Mouse (Mus musculus) CH12.LX (cell line): ENCODE measurements around the gene Opcml.

Source experiments
- CTCF ChIP-seq, 2 experiments: IDR thresholded peaks in 1 of 2; conservative IDR thresholded peaks in 1 of 2; 2 replicates each; pipeline ENCODE4 v1.5.1; 2011 to 2012; ENCODE audit warnings: low read depth in 2 of 2, low read length in 2 of 2, improper control_type of control experiment in 1 of 2, inconsistent platforms in 1 of 2, mild to moderate bottlenecking in 1 of 2, moderate library complexity in 1 of 2
- ELF1 ChIP-seq: IDR thresholded peaks from 2 replicates; pipeline ENCODE4 v1.6.1; 2014; ENCODE audit warnings: low read depth, mild to moderate bottlenecking, inconsistent platforms, low read length, improper control_type of control experiment
- EP300 ChIP-seq: IDR thresholded peaks from 2 replicates; pipeline ENCODE4 v1.6.1; 2011; ENCODE audit warnings: low read length, improper control_type of control experiment
- ETS1 ChIP-seq: conservative IDR thresholded peaks from 2 replicates; pipeline ENCODE4 v1.6.1; 2012; ENCODE audit warnings: low read depth, mild to moderate bottlenecking, inconsistent platforms, low read length, improper control_type of control experiment, moderate library complexity
- HCFC1 ChIP-seq: IDR thresholded peaks from 2 replicates; pipeline ENCODE4 v1.6.1; 2012; ENCODE audit warnings: low read depth, mild to moderate bottlenecking, inconsistent platforms, low read length, improper control_type of control experiment
- JUND ChIP-seq: conservative IDR thresholded peaks from 2 replicates; pipeline ENCODE4 v1.6.1; 2011; ENCODE audit warnings: low read depth, low read length, improper control_type of control experiment
- MEF2A ChIP-seq: IDR thresholded peaks from 2 replicates; pipeline ENCODE4 v1.6.1; 2014; ENCODE audit warnings: low read depth, mild to moderate bottlenecking, inconsistent platforms, low read length, improper control_type of control experiment, borderline replicate concordance
- MXI1 ChIP-seq: IDR thresholded peaks from 2 replicates; pipeline ENCODE4 v1.6.1; 2011; ENCODE audit warnings: mild to moderate bottlenecking, low read depth, low read length, improper control_type of control experiment
- NELFE ChIP-seq: IDR thresholded peaks from 2 replicates; pipeline ENCODE4 v1.6.1; 2011; ENCODE audit warnings: low read depth, low read length, improper control_type of control experiment
- POLR2A ChIP-seq: IDR thresholded peaks from 2 replicates; pipeline ENCODE4 v1.6.1; 2011; ENCODE audit warnings: low read depth, mild to moderate bottlenecking, improper control_type of control experiment, low read length
- RAD21 ChIP-seq: IDR thresholded peaks from 2 replicates; pipeline ENCODE4 v1.6.1; 2011; ENCODE audit warnings: low read depth, mild to moderate bottlenecking, low read length, improper control_type of control experiment, moderate library complexity
- ZNF384 ChIP-seq: IDR thresholded peaks from 2 replicates; pipeline ENCODE4 v1.6.1; 2012; ENCODE audit warnings: low read depth, low read length, improper control_type of control experiment, inconsistent platforms

GRCm38 (mm10) chr9:28489828-28490227, 699.3 kb downstream of the Opcml start:
- TF ChIP-seq CTCF (conservative IDR thresholded peaks at IDR 0.05 in 1 of 2, IDR thresholded peaks at IDR 0.05 in 1 of 2; ENCODE audit: low read depth in 2 of 2, low read length in 2 of 2) (no peak), RAD21 (no peak), JUND (no peak), POLR2A (no peak), ETS1 (no peak), EP300 (no peak), ZNF384 (no peak), ELF1 (no peak), MEF2A (no peak), HCFC1 (no peak), MXI1 (no peak), NELFE (no peak)
